Mouse (Mus musculus) Muller cell, postnatal 12 days (primary cell): Measurements from ENCODE around the gene Cdkn2aipnl.

Source experiments
- DNase-seq: peaks from one replicate; pipeline ENCODE4 v3.0.0-alpha.2; 2015; ENCODE audit errors: inconsistent ontology term

Gene Cdkn2aipnl

DNA sequence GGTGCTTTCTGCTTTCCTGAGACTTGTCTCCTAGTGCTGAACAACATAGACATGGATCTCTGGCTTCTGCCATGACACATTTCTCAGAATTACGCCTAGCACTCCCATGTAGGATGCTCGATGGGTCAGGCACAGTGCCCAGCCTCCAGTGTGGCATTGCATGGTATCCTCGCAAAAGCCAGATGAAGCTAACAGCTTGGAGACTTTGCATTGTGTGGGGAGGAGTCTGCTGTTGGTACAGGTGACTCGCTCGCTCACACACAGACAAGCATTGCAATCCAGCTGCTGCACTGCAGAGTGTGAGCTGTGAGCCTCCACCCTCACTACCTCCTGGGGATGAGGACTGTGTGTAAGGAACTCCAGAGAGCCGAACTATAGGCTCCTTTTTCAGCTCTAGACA, 21.3 kb upstream of the Cdkn2aipnl start:
- no peak for DNase-seq

DNA sequence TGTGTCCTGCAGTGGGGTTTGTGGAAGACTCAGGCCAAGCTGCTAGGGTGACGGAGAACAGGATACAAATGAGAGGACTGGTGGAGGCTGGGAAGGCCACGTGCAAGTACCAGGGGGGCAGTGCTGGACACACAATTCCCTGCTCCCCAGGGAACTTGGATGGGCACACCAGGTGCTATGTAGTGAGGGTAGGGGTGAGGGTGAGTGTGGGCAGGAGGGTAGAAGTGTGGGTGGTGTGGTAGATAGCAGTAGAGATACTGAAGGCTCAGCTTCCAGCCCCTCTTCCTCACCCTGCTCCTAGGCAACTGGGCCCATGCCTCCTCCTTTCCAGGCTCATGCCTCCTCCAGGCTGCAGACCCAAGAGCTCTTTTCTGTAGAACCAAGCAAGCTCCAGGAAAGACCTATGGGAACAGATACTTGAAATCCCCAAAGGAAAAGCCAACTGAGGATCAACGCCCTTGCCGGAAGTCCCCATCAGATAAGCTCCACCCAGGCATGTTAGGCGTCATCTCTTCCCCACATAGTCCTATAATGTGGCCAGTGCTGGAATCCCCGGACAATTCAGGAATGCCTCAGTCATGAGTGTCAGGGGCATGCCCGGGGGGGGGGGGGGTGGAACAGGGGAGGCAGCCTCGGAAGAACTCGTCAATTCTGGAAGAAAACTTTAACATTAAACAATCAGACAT, 18.2 kb upstream of the Cdkn2aipnl start:
- DNase-seq = no peak

DNA sequence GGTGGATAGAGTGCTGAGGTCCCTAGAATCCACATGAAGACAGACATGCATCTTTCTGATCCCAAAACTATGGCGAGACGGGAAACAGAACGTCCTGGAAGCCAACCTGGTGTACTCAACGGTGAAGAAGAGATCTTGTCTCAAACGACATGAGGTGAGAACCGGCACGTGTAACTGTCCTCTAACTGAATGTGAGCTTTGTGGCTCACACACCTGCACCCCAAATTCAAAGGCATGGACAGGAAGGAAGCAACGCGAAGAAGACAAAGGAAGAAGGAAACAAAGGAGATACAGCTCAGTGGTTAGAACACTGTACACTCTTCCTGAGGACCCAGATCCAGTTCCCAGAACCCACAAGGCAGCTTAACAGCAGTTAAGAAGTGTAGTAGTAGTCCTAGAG, 17.5 kb upstream of the Cdkn2aipnl start:
- DNase-seq = no peak

DNA sequence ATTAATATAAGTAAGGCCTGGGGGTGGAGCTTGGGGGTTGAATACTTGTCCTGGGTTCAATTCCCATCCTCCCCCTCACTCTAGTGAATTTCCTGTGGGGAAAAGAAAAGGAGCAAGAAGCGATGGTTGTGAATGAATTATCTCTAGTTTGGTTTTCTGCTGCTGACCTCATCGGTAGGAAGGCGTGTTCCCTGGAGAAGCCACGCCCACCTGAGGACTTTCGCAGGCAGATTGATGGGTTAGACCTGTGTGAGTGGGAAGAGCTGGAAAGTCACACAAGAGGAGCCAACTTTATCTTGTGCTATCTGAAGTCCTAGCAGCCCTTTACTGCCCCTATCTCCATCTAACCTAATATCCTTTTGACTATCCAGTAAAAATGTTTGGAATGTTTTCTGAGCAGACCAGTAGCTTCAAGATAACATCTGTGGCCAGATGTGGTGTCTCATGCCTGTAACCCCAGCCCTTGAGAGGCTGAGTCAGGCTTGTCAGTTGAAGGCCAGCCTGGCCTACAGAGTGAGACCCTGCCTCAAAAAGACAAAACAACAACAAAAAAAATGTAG, 15.5 kb upstream of the Cdkn2aipnl start:
- no peak for DNase-seq

DNA sequence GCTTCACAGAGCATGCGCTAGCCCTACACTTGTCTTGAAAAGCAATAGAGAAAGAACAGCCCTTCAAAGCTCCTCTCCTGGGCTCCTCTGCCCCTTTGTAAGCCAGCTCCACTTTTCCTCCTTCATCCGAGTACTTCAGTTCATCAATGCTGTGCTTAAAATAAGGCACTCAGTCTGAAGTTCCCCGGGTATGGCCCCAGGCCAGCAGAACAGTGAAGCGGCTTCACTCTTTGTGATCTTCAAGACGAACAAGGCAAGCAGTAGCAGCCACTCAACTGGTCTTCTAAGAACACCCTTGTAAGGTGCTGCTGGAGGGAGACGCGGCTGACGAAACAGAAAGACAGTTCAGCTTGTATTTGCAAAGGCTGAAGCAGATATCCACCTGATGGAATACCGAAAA, 11.3 kb upstream of the Cdkn2aipnl start:
- no peak for DNase-seq

DNA sequence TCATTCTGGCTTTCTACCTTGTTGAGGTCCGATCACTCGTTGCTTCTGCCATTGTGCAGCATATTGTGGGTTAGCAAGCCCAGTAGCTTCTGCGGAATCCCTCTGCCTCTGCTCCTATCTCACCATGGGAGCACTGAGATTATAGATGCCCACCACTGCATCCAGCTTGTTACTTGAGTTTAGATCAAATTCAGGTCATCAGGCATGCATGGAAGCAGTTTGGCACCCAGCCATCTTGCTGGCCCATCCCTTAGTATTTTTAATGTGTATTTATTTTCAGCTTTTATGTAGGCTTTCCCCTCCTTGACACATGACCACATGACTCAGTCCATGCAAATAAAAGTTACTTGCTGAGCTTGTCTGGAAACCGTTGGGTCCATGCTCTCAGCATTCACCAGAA, 9.7 kb upstream of the Cdkn2aipnl start:
- no peak for DNase-seq

DNA sequence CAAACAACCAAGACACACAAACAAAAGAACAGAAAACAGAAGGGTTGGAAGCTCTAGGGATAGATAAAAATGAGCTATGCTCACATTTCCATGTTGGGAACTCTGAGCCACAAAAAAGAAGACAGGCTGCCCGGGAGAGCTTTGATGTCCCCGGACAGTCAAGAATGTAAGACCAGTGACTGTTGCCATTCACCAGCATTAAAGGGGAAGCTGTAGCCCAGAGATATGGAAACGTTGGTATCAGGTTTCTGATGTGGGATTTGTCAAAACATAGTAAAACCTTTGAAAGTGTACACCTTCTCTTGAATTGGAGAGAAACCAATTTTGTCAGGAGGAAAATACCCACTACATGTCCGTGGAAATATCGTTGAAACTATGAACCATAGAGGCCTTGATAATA, 8.0 kb upstream of the Cdkn2aipnl start:
- no peak for DNase-seq

DNA sequence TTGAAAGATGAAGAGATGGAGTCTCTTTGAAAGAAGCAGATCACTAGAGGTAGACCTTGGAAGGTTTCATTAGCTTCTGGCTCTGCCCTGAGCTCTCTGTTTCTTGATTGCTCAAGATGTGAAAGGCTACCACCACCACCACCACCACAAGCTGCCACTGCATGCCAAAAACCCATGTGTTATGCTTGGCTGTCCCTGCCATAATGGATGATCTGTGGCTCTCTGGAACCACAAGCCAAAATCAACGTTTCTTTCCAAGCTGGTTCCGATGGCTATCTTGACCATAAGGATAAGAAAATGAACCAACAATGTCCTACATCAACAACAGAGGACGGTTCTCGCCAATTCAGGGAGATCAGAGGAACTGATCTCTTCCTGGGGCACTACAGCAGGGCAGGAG, 7.4 kb upstream of the Cdkn2aipnl start:
- no peak for DNase-seq

DNA sequence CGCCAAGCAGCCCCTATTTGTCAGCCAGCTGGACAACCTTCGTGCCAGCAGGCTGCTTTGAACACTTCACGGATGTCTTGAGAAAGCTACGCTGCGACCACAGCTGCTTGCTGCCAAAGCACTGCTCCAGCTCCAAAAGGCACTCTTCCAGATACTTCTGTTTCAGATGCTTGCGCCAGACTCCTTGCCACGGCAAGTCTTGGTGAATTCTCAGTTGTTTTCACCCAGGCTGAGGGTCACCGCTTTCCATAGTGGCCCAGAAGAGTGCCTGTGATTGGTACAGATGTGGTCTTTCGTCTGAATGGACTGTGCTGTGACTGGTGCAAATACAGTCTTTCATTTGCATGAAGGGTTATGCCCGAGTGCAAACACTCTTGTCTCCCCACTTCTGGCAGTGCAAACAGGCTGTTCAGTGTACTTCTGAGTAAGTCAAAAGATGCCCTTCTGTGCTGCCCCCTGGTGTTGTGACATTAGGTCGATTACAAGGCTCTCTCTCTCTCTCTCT, 6.4 kb upstream of the Cdkn2aipnl start:
- peak; percentile 36 for DNase-seq

DNA sequence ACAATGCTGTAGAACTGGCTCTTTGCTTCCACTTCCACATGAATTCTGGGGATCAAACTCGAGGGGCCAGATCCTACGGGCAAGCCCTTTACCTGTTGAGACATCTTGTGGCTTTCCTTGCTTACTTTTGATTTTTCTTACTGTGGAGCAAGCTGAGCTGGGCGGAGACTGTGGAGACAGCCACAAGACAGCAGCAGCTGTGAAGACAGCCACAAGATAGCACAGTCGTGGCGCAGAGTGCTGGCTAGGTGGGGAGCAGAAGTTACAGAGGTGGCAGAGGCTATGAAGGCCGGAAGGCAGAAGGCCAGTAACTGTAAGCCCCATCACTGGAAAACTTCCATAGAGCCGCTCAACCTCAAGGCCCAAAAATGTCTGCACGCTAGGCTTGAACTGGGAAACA, 5.7 kb upstream of the Cdkn2aipnl start:
- DNase-seq = no peak

DNA sequence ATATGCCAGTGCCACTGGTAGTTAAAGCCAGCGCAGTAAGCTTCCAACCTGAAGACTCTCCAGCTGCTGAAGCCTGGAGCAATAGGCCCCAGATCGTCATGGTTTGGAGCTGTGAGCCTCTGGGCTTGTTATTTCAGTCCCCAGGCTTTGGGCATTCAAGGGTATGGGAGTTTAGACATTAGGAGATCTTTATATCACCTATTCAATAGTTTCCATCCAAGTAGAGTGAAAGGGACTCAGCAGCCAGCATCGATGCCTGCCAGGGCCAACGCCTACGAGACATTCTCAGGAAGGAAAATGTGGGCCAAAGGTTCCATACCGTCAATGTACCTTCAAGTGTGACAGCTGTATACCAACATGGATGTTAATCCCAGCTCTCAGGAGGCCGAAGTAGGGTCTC, 5.2 kb upstream of the Cdkn2aipnl start:
- no peak for DNase-seq

DNA sequence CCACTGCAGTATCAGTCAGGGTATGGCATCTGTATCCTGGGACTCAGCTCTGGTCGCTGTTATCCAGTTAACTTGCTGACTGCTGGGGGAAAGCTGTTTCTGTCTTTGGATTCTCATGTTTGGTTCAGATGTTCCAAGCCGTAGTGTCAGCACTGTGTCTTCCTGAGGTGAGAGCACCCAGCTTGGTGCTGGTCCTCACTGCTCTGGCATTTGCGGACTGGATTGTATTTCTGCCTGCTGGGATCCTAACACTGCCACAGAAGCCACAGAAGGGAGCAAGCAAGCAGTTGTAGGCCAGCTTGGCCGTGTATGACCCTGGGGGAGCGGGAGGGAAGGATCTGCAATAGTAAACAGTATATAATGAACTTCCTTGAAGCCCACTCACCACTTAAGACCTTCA, 810 bp upstream of the Cdkn2aipnl start:
- no peak for DNase-seq

DNA sequence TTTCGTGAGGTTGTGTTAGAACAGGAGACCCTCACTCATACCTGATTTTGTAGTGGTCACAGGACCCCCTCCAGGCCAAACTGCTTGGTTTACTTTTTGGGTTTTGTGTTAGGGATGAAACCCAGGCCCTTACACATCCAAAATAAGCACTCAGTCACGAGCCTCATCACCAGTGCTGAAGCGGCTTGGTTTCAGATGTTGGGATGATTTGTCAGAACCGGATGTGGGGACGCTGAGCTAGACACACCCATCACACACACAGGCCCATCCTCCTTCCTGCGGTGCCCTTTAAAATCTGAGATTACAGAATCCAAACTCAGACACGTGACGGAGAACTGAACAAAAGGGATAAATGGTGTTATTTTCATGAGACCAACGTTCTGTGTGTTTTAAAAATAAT, 1.4 kb downstream of the Cdkn2aipnl start:
- DNase-seq = no peak

DNA sequence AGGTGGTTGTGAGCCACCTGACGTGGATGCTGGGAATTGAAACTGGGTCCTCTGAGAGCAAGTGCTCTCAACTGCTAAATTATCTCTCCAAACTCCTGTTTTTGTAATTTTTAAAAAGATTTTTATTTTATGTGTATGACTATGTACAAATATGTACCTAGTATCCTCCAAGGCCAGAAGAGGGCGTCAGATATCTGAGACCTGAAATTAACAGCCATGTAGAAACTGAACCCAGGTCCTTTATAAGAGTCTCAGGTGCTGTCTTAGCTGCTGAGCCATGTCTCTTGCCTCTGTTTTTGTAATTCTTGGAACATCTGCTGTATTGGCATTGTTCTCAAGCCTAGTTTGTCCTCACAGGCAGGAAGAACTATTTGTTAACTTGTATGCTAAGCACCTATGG, 2.0 kb downstream of the Cdkn2aipnl start:
- DNase-seq = no peak

DNA sequence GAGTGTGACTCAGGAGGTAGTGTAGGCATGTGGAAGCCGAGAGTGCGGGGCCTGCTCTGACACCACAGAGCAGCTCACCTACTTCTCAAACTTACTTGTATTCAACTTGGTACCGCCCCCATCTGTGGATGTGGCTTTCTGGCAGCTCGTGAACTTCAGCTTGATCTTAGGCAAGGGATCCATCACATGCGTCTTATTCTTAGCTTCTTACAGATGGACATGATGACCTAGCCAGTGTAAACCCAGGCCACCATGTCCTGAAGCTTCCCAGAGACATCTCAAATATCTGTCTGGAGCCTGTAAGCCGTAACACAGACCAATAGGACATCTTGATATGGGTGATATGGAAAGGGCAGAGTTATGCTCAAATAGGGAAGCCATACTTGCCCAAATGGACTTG, 4.2 kb downstream of the Cdkn2aipnl start:
- DNase-seq = no peak

DNA sequence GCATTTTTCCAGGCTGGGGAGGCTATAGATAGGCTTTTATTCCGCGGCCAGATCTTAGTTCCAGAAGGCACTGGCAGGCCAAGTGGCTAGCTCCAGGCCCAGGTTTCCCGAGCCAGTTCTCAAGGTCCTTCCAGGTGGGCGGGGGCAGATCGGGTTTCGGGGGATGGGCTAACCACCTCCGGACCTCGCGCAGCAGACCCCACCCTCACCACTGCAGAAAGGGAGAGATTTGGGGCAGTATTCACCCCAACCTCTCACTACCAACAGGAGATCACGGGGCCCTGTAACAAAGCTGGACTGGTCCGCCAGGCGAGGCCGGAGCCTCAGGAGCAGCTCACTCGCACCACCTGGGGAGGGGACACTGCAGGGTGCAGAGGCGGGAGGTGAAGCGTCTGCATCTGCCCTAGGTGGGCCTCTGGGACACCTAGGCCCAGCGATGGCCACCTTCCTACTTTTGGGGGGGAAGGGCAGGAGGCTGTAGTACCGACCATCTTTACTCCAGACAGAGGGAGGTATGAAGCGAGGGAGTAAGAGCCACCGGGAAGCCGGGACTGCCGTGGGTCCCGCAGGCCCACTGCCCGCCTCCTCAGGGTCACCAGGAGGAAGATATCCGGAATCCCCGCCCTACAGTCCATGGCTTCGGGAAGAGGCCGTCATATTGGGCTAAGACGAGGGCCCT, 32.3 kb downstream of the Cdkn2aipnl start:
- DNase-seq = peak; percentile 73

DNA sequence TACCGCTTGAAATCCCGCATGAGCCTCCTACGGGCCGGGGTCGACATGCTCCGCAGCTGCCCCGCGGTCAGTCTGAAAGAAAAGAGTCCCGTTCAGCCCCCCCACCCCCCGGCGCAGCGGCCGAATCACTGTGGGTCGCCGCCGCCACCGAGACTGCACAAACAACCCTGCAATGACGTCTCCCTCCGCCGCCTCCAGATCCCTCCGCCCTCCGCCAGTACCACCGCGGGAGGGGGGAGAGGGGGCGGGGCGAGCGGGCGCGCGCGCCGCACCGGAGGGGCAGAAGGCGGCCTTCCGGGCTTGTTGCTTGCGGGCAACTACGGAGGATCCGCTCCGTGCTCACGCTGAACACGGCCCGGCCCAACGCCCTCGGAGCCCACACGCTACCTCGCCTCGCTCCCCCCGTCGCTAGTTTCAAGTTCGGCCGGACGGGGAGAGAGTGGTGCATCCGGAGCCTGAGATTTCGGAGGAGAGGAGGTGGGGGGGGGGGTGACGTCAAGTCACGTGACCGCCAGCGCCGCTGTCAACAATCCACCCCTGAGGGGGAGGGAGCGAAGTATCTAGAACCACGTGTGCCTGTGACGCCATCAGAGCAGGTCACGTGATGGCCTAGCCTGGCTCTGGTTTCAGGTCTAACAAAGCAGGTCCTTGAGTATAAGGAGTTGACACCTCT, 33.0 kb downstream of the Cdkn2aipnl start, which contains the start of gene Ube2b:
TSS of gene Ube2b (minus strand) at position 473 of the 673 bp plus-strand sequence.
- peak; percentile 99 for DNase-seq

DNA sequence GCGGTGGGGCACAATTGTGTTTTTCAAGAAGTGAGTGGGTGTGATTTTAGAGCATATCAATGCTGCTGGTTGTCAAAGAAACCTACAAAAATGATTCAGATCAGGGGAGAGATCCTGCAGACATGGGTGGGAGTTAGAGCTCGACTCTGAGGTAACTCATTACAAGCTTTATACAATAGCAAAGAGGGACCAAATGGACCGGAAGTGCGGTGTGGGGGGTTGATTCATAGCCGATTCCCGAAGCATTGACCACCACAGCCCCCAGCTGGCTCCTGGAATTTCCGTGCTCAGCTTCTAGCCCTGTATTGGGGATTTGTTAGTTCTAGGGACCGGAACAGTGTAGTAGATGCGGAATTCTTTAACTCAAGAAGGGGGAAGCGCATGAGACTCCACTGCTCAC, 33.9 kb downstream of the Cdkn2aipnl start:
- DNase-seq = no peak

DNA sequence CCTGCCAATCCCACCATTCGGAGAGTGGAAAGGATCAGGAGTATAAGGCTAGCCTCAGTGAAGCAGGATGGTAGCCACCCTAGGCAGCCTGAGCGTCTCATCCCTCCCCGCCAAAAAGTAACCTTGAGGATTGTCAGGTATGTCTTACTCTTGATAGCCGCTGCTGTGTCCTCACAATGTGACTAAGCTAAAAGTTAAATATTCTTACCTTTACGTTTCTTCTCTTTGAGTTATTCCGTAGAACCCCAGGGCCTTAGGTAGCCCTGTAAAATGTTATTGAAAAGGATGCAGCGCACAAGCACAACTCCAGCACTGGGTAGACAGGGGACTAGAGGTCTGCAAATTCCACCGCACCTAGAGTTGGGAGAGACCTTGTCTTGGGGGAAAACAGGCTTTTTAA, 34.4 kb downstream of the Cdkn2aipnl start:
- no peak for DNase-seq

DNA sequence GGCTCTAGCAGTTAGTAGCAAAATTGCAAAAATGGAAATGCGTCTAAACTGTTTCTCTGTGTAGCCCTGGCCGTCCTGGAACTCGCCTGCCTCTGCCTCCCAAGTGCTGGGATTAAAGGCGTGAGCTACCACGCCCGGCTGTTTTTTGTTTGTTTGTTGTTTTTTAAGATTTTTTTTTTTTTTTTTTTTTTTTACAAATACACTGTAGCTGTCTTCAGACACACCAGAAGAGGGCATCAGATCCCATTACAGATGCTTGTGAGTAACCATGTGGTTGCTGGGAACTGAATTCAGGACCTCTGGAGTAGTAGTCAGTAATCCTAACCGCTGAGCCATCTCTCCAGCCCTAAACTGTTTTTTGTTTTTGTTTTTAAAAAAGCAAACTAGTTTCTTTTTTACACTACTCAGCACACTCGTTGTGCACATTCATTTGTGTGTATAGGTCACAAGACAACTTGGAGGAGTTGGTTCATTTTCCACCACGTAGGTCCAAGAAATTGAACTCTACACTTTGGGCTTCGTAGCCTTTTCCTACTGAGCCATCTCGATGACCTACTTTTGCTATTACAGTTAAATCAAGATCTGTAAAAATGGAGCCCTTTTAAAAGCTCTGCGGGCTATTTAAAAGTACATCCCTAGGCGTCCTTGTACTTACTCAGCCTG, 35.5 kb downstream of the Cdkn2aipnl start:
- DNase-seq = no peak

DNA sequence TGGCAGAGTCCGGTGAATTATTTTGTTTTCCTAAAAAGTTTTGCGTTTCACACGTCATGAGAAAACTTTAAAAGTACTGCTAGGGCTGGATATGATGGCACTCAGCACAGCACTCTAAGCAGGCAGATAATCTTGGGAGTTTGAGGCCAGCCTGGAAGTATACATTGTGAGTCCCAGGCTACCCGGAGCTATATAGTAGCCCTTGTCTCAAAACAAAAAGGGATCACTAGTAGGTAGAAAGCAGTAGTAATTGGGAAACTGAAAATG, 36.0 kb downstream of the Cdkn2aipnl start:
- DNase-seq = no peak
